Mouse (Mus musculus): ENCODE data around the gene Cpt1a. TPM values are rescaled to one million over a fixed set of nuclear protein-coding genes. Genes with fewer than 3 reads are reported as not detected.

Gene Cpt1a
- polyA plus RNA-seq, 1 experiment from 2014 or later, result 9.5 TPM

GRCm38 (mm10) chr19:3320801-3321200 is 1.3 kb upstream of the Cpt1a start:
- H3K27me3 ChIP-seq (ENCODE audit: control insufficient read depth, insufficient read depth, low read length), result peaks cover 20% of the 10 kb centered on the region
- no peak overlapping the region for H3K4me3 ChIP-seq (ENCODE audit: low read depth, low read length)
- no peaks in the 10 kb centered on the region for H3K36me3 ChIP-seq (replicated peaks; ENCODE audit: control insufficient read depth, insufficient read depth, low read depth, low read length)
- no peak overlapping the region for H3K9ac ChIP-seq (replicated peaks; ENCODE audit: low read length)
- DNase-seq (ENCODE audit: low spot score) (no peak), ATAC-seq (replicated peaks; ENCODE audit: insufficient number of reproducible peaks, low FRiP score, low TSS enrichment, low read depth) (no peak)
- 72% methylated on average over 3 of the region's 3 CpGs for WGBS
- H3K9me3 ChIP-seq (replicated peaks; ENCODE audit: control insufficient read depth, low read length), result no peaks in the 10 kb centered on the region
- no peak overlapping the region for H3K27ac ChIP-seq (replicated peaks; ENCODE audit: low read depth, low read length)
- H3K4me1 ChIP-seq (ENCODE audit: control insufficient read depth, insufficient read depth, low read length), result peaks cover 3% of the 10 kb centered on the region; the same call in 1 of the 2 replicates
- H3K4me2 ChIP-seq (ENCODE audit: low read depth, low read length), result no peak overlapping the region

- H3K36me3 ChIP-seq (replicated peaks; ENCODE audit: control insufficient read depth, insufficient read depth, low read depth, low read length), result no peaks in the 10 kb centered on the region
These were observed 517 bp upstream of the Cpt1a start for GRCm38 (mm10) chr19:3321617-3322016.

GRCm38 (mm10) chr19:3323201-3323621 is 1.1 kb downstream of the Cpt1a start:
- Histone ChIP-seq H3K36me3 (replicated peaks; ENCODE audit: control insufficient read depth, insufficient read depth, low read depth, low read length) (no peaks in the 10 kb centered on the region), H3K4me1 (ENCODE audit: control insufficient read depth, insufficient read depth, low read length) (peaks cover 3% of the 10 kb centered on the region; the same call in 1 of the 2 replicates), H3K27ac (replicated peaks; ENCODE audit: low read depth, low read length) (no peak overlapping the region), H3K27me3 (ENCODE audit: control insufficient read depth, insufficient read depth, low read length) (peaks cover 20% of the 10 kb centered on the region), H3K4me2 (ENCODE audit: low read depth, low read length) (peak overlapping the region; percentile 93), H3K9me3 (replicated peaks; ENCODE audit: control insufficient read depth, low read length) (no peaks in the 10 kb centered on the region), H3K4me3 (ENCODE audit: low read depth, low read length) (peak overlapping the region; percentile 54), H3K9ac (replicated peaks; ENCODE audit: low read length) (peak overlapping the region; percentile 41)
- DNase-seq (ENCODE audit: low spot score), result peak; percentile 81
- under 1% methylated on average over 47 of the region's 47 CpGs for WGBS
- peak; percentile 74 for ATAC-seq (replicated peaks; ENCODE audit: insufficient number of reproducible peaks, low FRiP score, low TSS enrichment, low read depth)

More at GRCm38 (mm10) chr19:3321617-3322016, 517 bp upstream of the Cpt1a start:
- Histone ChIP-seq H3K9me3 (replicated peaks; ENCODE audit: control insufficient read depth, low read length) (no peaks in the 10 kb centered on the region), H3K4me2 (ENCODE audit: low read depth, low read length) (no peak overlapping the region), H3K9ac (replicated peaks; ENCODE audit: low read length) (no peak overlapping the region; the same call in 1 of the 2 replicates), H3K4me1 (ENCODE audit: control insufficient read depth, insufficient read depth, low read length) (peaks cover 3% of the 10 kb centered on the region; the same call in 1 of the 2 replicates), H3K27ac (replicated peaks; ENCODE audit: low read depth, low read length) (no peak overlapping the region), H3K27me3 (ENCODE audit: control insufficient read depth, insufficient read depth, low read length) (peaks cover 20% of the 10 kb centered on the region), H3K4me3 (ENCODE audit: low read depth, low read length) (no peak overlapping the region)
- DNase-seq (ENCODE audit: low spot score), result no peak
- ATAC-seq (replicated peaks; ENCODE audit: insufficient number of reproducible peaks, low FRiP score, low TSS enrichment, low read depth), result no peak
- 7% methylated on average over 11 of the region's 11 CpGs for WGBS

- Histone ChIP-seq H3K9ac (replicated peaks; ENCODE audit: low read length) (peak overlapping the region; percentile 41), H3K4me1 (ENCODE audit: control insufficient read depth, insufficient read depth, low read length) (peaks cover 3% of the 10 kb centered on the region; the same call in 1 of the 2 replicates), H3K27ac (replicated peaks; ENCODE audit: low read depth, low read length) (no peak overlapping the region), H3K4me3 (ENCODE audit: low read depth, low read length) (peak overlapping the region; percentile 54), H3K4me2 (ENCODE audit: low read depth, low read length) (peak overlapping the region; percentile 93), H3K9me3 (replicated peaks; ENCODE audit: control insufficient read depth, low read length) (no peaks in the 10 kb centered on the region), H3K36me3 (replicated peaks; ENCODE audit: control insufficient read depth, insufficient read depth, low read depth, low read length) (no peaks in the 10 kb centered on the region), H3K27me3 (ENCODE audit: control insufficient read depth, insufficient read depth, low read length) (peaks cover 20% of the 10 kb centered on the region)
- DNase-seq (ENCODE audit: low spot score), result peak; percentile 17
- ATAC-seq (replicated peaks; ENCODE audit: insufficient number of reproducible peaks, low FRiP score, low TSS enrichment, low read depth), result peak; percentile 12; the same call in 1 of the 2 replicates
- 2% methylated on average over 34 of the region's 34 CpGs for WGBS
These were observed 1.7 kb downstream of the Cpt1a start for GRCm38 (mm10) chr19:3323753-3324270.

- Histone ChIP-seq H3K9me3 (replicated peaks; ENCODE audit: control insufficient read depth, low read length) (no peaks in the 10 kb centered on the region), H3K36me3 (replicated peaks; ENCODE audit: control insufficient read depth, insufficient read depth, low read depth, low read length) (no peaks in the 10 kb centered on the region), H3K4me2 (ENCODE audit: low read depth, low read length) (peak overlapping the region; percentile 93), H3K27ac (replicated peaks; ENCODE audit: low read depth, low read length) (no peak overlapping the region), H3K27me3 (ENCODE audit: control insufficient read depth, insufficient read depth, low read length) (peaks cover 20% of the 10 kb centered on the region), H3K4me1 (ENCODE audit: control insufficient read depth, insufficient read depth, low read length) (peaks cover 3% of the 10 kb centered on the region; the same call in 1 of the 2 replicates), H3K4me3 (ENCODE audit: low read depth, low read length) (peak overlapping the region; percentile 54), H3K9ac (replicated peaks; ENCODE audit: low read length) (peak overlapping the region; percentile 57)
- WGBS, result 4% methylated on average over 17 of the region's 17 CpGs
- ATAC-seq (replicated peaks; ENCODE audit: insufficient number of reproducible peaks, low FRiP score, low TSS enrichment, low read depth), result no peak
- DNase-seq (ENCODE audit: low spot score), result peak; percentile 30
These were observed 2.2 kb downstream of the Cpt1a start for GRCm38 (mm10) chr19:3324271-3324811.

- DNase-seq (ENCODE audit: low spot score) (peak; percentile 95), ATAC-seq (replicated peaks; ENCODE audit: insufficient number of reproducible peaks, low FRiP score, low TSS enrichment, low read depth) (peak; percentile 60)
- H3K4me1 ChIP-seq (ENCODE audit: control insufficient read depth, insufficient read depth, low read length), result peaks cover 3% of the 10 kb centered on the region; the same call in 1 of the 2 replicates
- no peaks in the 10 kb centered on the region for H3K36me3 ChIP-seq (replicated peaks; ENCODE audit: control insufficient read depth, insufficient read depth, low read depth, low read length)
- H3K4me3 ChIP-seq (ENCODE audit: low read depth, low read length), result peak overlapping the region; percentile 54
- peak overlapping the region; percentile 41 for H3K27ac ChIP-seq (replicated peaks; ENCODE audit: low read depth, low read length)
- no peaks in the 10 kb centered on the region for H3K9me3 ChIP-seq (replicated peaks; ENCODE audit: control insufficient read depth, low read length)
- peak overlapping the region; percentile 93 for H3K4me2 ChIP-seq (ENCODE audit: low read depth, low read length)
- H3K27me3 ChIP-seq (ENCODE audit: control insufficient read depth, insufficient read depth, low read length), result peaks cover 20% of the 10 kb centered on the region
- H3K9ac ChIP-seq (replicated peaks; ENCODE audit: low read length), result peak overlapping the region; percentile 57
- under 1% methylated on average over 59 of the region's 59 CpGs for WGBS
These were observed 3.0 kb downstream of the Cpt1a start for GRCm38 (mm10) chr19:3324931-3325711.

- ATAC-seq (replicated peaks; ENCODE audit: insufficient number of reproducible peaks, low FRiP score, low TSS enrichment, low read depth) (no peak), DNase-seq (ENCODE audit: low spot score) (peak; percentile 19)
- peak overlapping the region; percentile 93 for H3K4me2 ChIP-seq (ENCODE audit: low read depth, low read length)
- H3K27me3 ChIP-seq (ENCODE audit: control insufficient read depth, insufficient read depth, low read length), result peaks cover 20% of the 10 kb centered on the region
- H3K4me3 ChIP-seq (ENCODE audit: low read depth, low read length), result peak overlapping the region; percentile 54
- no peaks in the 10 kb centered on the region for H3K9me3 ChIP-seq (replicated peaks; ENCODE audit: control insufficient read depth, low read length)
- no peak overlapping the region; the same call in 1 of the 2 replicates for H3K9ac ChIP-seq (replicated peaks; ENCODE audit: low read length)
- H3K27ac ChIP-seq (replicated peaks; ENCODE audit: low read depth, low read length), result peak overlapping the region; percentile 41; the same call in 1 of the 2 replicates
- peaks cover 3% of the 10 kb centered on the region; the same call in 1 of the 2 replicates for H3K4me1 ChIP-seq (ENCODE audit: control insufficient read depth, insufficient read depth, low read length)
- no peaks in the 10 kb centered on the region for H3K36me3 ChIP-seq (replicated peaks; ENCODE audit: control insufficient read depth, insufficient read depth, low read depth, low read length)
- WGBS, result 38% methylated on average over 15 of the region's 15 CpGs
These were observed 3.8 kb downstream of the Cpt1a start for GRCm38 (mm10) chr19:3325771-3326478.

Measured in embryonic facial prominence, embryonic 11.5 days (tissue).